Mouse (Mus musculus) adipocyte (in vitro differentiated cells): ENCODE data around the gene Pnkd.
"Not testable (repeated sequence)": the region's sequence is repeated elsewhere in the genome, so short reads cannot be mapped to it uniquely, and the experiment has no call there.

Source experiments
- DNase-seq: peaks from one replicate; pipeline ENCODE4 v3.0.0-alpha.2; 2016; ENCODE audit warnings: low spot score

The Pnkd gene

DNA sequence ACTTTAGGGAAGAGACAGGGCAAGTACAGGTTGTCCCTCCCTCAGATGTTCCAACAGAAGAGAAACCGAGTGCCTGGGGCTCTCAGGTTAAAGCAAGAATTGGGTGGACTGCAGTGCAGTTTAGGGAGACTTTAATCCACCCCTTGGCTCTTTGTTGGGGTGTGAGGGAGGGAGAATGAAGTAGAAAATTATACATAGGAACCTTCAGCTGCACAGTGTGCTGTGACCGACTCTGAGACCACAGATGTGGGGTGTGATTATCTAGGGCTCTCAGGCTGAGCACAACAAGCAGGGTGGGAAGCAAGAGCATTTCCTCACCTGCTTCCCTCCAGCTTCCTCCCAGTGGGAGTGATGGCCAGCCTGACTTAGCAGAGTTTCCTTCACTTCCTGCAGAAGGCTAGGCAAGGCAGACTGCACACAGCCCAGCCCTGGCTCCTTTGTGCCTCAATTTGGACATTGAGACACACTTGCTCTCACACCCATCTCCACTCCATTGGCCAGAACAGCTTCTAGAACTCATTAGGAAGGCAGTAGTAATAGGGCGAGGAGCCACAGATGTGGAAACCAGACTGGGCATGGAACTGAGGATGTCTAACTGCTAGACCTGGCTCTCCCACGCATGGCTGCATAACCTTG is 46.4 kb downstream of the Pnkd start:
- peak; percentile 56 for DNase-seq

DNA sequence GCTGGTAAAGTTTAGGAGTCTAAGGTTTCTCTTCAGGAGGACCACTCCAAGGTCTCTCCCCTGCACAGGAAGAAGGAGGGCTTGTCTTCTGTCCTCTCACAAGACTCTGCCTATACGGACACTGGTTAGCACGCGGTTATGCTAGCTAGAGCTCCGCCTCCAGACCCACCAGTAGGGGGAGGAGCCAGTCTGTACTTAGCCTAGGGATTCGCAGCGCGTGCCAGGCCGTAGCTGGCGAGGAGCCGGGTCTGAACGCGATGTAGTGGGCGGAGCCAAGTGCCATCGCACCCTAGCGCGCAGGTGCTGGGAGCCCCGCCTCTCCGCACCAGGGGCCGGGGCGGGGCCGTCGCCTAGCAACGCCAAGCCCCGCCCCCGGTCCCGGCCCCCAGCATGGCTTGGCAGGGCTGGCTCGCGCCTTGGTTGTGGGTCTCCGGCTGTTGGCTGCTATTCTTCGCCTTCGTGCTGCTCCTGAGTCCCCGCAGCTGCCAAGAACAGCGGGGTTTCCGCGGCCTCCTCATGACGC is 47.6 kb downstream of the Pnkd start:
- DNase-seq, result peak; percentile 33

DNA sequence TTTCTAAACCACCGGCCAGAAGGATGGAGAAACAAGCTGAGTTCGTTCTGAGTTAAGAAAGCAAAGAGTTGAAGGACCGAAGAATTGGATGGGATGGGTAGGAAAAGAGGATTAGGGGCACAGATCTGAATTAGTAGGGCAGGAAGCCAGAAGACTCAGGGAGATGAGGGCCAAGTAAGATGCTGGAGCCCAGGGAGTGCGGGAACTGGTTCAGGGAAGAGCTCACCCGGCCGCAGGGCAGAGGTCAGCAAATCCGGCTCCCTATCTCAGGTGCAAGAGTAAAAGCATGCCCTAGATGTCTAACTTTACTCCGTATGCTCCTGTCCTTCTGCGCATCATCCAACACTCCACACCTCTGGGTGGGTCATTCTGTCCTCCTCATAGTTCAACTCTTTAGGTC is 48.2 kb downstream of the Pnkd start:
- DNase-seq, result no peak

DNA sequence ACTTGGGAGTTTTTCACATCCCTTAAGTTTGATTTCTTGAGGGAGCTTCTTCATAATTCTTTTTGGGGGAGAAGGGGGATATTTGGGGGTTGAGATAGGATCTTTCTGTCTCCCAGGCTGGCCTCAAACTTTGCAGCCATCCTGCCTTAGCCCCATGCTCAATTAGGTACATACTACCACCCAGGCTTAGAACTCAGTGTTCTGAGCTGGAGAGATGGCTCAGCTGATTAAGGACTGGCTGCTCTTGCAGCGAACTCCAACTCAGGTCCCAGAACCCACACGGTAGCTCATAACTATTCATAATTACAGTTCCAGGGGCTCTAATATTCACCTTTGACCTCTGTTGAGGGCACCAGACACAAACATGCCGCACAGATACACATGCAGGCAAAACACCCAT is 49.9 kb downstream of the Pnkd start:
- no peak for DNase-seq

DNA sequence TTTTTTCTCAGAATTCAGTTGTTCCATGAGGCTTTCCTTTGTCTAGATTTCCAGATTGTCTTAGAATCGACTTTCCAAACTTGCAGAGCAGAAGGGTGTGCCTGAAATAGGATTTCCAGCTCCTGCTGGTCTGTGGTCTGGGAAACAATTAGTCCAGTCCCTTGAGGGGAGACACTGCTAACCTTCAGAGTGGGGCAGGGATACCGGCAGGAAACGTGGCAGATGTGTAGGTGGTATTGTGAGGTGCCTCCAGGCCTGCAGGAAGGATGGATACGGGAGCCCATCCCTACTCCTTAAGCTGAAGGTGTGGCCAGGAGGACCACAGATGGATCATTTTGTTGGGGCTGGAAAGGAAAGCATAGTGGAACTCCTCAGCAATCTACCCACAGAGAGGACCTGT is 50.3 kb downstream of the Pnkd start:
- DNase-seq, result no peak

DNA sequence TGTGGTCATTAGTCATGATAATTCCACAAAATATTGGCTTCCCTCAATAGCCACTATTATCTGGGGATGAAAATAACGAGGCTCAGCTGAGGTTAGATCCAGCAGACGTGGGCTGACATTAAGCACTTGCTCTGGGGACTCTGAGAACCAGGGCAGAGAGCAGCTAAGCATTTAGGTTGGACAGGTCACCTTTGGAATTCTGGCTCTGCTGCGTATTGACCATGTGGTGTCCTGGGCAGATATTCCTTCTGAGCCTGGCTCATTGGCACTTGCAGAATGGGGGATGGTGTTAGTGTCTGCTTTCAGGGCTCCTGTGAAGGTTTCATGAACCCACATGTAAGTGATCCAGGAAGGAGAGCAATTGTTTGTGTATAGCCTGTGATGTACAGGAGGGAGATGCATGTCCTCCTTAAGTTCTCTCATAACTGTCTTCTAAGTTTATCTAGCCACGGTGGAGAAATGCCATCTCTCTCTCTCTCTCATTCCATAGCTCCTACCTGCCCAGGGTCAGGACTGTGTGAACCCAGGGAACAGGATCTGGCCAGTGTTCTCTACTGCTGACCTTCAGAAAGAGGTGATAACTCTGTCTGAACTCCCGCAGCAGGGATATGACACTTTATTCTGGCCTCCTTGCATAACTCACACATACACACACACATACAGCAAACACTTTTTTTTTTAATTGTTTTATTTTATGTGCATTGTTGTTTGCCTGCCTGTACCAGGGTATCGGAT is 50.9 kb downstream of the Pnkd start:
- no peak for DNase-seq

DNA sequence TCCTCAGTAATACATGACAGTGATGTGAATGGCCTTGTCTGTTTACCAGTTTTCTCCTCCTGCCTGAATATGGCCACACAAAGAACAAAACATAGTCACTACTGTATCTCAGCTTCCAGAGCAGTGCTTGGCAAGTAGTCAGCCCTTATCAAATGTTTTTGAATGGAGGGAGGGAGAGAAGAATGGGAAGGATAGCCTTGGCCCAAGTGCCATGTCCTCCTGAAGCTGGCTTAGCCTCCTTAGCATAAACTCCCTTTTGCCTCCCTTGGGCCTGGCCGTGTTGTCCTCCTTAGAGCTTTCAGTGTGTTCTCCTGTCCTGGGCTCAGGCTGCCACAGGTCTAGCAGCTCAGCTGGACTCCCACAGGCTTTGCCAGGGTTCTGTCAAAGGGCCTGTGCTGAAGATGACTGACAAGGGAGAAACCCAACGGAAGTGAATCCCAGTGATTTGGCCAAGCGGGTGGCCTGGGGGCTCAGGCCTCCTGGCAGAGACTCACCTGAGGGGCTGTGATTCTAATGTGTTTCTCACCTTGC is 52.6 kb downstream of the Pnkd start:
- no peak for DNase-seq

DNA sequence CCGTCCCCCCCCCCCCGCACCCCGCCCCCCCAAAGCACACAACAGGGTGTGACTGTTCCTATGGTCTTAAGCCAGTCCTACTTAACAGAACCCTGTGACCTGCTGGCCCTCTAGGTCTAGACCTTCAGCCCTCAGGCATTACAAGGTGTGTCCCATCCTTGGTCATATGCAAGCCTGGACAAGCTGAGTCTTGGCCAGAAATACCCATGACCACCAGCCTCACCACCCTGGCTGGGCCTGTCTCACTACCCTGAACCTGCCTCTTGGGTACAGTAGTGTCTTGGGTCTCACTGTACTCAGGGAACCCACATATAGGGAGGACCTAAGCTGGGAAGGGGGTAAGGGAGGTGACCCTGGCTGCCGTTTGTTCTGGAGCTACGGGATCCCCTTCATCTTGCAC is 53.3 kb downstream of the Pnkd start:
- DNase-seq, result no peak

DNA sequence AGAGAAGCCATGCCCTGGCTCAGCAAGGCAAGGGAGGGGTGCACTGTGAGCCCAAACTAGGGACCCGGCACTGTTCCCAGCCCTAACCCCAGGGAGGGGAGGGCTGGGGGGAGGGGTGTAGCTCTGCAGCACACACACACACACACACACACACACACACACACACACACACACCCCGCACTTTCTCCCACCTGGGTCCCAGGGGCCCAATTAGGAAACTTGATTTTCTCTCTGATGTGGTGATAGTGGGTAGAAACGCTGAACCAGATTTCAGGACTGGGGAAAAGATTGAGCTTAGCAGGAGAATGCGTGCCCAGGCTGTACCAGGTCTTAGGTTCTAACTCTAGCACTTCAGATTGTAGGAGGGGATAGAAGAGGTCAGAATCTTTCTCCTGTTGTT is 53.9 kb downstream of the Pnkd start:
- no peak for DNase-seq

DNA sequence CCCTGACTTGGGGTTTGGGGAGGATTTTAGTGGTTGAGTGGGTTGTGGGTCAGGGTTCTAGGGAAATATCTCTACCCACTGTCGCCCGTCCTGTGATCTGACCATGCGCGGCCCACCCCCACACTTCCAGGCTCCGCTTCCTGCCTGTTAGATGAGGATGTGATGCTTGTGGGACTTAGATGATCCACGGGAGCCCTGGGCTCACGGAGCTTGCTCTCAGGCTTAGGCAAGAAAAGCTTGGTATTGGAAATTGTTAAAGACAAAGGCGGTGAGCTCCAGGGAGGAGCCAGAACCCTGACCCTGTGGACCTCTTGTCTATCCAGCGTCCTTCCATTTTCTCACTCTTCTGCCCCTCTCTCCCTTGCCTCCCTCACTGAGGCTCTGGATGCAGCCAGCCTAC is 55.2 kb downstream of the Pnkd start:
- no peak for DNase-seq

DNA sequence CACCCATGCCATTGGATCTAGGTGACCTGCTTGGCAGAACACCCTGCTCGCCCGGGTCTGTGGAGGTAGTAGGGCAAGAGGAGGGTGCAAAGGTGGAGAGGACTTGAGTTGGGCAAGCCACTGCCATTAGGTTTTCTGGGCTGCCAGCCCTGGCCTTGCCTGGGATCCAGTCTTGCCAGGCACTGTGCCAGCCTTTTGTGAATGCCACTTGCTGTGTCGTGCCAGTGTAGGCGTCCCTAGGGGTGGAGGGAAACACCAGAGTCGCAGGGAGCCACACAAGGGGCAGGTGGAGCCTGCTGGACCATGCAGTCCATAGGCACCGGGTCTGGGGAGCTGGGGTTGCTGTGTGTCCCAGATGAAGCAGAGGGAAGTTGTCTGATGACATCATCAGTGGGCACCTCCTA is 55.6 kb downstream of the Pnkd start:
- DNase-seq, result peak; percentile 82

DNA sequence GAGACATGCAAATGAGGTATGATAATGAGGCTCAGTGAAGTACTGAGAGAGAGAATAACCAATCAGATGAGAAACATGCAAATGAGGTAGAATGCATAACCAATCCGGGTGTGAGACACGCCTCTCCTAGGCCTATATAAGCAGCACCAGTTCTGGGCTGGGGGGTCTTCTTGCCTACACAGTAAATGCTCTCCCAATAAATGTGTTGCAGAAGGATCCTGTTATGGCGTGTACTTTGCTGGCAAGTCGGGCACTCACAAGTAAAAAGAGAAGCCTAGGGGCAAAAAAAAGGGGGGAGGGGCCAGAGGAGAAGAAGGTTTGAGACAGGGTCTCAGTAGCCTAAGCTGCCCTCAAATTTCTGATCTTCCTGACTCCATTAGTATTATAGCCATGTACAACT is 56.3 kb downstream of the Pnkd start:
- DNase-seq, result not testable (repeated sequence)

DNA sequence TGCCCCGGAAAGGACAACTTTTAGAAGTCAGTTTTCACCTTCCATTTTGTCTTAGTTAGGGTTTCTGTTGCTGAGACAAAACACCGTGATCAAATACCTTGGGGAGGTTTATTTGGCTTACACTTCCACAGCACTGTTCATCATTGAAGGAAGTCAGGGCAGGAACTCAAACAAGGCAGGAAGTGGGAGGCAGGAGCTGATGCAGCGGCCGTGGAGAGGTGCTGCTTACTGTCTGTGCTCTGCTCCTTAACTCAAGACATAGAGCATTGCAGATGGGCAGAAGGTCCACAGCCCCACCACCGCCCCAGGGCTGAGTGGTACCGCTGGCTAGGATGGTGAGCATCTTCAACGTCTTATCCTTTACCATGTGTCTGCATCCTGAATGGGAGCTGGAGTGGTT is 57.2 kb downstream of the Pnkd start:
- no peak for DNase-seq

DNA sequence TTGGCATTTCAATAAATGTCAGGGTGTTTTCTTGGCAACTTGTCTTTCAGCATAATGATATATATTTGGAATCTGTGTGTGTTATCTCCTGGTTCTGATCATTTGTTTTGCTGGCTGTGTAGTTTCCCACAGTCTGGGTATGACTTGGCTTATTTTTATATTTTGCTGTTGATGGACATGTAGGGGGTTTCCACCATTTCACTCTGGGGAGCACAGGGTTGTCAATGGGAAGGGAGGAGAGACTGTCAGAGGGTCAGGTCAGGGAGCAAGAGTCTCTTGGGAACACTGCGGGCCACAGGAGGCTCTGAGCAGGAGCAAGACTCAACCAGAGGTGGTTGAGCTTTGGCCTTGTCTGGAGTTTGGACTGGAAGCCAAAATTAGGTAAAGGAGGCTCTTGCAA is 57.6 kb downstream of the Pnkd start:
- no peak for DNase-seq

DNA sequence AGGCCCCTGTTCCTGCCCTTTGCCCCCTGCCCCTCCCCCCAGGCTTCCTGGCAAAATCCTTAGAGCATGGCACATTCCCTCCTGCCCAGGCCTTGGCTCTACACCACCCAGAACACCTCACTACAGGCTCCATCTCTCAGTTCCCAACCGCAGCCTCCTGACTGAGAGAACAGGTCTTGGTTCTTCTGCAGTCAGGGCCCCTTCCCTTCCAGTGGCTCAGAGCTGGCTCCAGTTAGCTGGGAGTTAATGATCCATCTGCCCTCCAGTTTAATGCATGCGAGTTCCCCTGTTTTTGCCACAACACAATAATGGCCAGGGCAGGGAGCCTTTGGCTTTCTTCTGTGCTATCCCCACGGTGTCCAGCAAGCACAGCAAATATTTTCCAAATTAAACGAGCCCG is 58.4 kb downstream of the Pnkd start:
- no peak for DNase-seq

DNA sequence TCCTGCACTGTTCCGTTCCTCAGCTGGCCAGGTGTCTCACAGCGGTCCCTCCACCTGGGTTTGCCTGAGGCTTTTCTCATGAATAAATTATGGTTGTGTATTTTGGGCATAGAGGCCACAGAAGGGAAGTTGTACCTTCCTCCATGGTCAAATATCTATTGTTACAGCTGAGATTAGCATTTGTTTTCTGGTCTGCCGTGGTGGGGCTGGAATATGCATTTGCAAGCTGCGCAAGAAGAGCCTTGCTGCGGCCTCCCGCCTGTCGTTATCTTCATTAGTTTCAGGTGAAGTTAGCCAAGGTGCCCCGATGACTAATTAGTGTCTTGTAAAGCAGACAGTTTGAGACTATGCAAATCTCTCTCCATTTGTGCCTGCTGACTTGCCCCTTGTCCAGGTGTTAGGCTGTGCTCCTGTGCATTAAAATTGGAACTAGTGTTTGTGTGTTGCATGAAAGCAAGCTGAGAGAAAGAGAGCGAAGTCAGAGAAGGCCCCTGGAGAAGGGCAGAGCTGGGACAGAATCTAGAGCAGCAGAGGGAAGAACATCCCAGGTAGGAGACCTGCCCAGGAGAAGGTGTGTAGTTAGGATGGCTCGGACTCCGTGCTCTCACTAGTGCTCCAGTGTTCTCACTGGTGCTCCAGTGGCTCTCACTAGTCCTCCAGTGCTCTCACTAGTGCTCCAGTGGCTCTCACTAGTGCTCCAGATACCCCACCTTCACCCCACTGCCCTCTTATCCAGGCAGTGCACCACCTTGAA is 59.6 kb downstream of the Pnkd start:
- no peak for DNase-seq

DNA sequence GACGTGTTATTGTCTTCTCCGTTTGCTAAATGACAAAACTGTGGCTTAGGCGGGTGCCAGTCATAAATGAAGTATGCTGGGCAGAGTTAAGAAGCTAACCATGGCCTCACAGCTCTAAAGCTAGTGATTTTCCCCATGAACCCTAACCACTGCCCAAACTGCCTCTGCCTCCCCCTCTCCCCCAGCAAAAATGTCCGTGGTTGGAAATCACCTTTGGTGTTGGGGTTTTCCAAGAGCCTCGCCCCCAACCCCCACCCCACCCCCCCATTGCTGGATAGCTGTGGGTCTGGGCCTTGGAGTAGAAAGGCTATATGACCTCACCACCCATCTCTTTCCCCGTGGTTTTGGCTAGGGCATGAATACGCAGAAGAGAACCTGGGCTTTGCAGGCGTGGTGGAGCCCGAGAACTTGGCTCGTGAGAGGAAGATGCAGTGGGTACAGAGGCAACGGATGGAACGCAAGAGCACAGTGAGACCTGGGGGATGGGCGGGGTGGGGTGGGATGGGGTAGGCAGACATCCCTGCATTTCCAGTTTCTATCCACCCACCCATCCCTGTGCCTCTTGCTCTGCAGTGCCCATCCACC is 66.5 kb downstream of the Pnkd start:
- DNase-seq, result no peak

DNA sequence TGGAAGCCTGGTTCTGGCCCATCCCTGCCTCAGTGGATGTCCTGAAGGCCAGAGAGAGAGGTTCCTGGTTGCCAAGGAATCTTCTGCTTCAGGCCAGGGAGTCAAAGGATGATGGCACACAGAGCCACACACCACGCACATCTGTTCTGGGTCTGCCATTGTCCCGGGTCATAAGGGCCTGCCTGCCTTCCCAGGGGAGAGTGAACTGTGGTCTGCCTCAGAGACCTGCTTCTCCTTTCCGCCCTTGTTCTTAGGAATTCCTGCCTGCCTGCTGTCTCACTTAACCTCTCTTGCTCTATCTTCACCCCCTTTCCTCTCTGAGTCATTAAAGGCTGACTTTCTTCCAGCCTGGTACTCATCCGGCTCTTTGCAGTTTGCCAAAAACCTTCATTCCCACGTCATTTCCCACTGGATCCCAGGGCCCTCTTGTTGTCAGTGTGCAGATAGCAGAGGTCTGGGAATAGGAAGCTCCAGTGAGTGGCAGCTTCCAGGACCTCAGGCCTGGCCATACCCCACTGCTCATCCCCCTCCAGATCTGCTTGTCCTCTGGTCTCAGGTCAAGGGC is 67.9 kb downstream of the Pnkd start:
- DNase-seq, result no peak

DNA sequence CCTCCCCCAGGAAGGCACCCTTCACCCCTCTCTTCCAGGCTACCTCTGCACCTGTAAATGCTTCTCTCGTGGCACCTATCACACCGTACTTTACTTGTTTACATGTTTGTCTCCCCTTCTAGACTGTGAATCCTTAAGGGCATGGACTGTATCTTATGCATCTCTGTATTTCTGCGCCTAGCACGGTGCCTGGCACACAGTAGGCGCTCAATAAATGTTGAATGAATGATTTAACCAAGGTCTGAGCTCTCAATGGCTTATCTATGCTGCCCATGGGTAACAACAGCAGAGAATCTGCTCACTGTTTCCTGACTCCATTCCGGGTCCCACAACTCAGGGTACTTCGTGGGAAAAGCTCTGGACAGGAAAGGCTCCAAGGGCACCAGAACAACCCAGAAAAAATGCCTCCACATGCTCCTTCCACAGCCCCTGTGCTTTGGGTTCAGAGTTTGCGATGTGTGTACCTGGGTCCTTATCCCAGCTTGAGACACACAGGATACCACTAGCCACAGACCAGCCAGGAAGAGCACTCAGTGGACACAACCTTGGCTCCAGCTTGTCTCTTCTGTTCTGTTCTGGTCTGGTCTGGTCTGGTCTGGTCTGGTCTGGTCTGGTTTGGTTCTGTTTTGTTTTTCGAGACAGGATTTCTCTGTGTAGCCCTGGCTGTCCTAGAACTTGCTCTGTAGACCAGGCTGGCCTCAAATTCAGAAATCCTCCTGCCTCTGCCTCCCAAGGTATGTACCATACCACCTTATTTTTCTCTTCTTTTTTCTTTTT is 68.9 kb downstream of the Pnkd start:
- no peak for DNase-seq

DNA sequence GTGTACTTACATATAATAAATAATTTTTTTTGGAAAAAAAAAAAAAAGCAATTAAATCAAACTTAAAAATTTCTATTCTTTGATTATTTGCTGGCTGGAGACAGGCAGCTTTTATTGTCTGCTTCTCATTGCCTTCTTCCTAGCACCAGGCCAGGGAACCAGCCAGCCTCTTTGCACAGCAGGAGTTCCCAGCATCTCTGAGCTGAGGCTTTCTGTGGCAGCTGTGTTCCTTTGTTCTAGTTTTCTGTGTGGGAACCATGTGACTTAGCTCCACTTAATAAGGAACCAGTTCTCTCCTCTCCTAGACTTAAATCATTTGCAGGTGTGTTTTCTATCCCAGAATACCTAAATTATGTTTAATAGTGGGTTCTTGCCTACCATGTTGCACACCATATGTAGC is 72.8 kb downstream of the Pnkd start:
- no peak for DNase-seq

DNA sequence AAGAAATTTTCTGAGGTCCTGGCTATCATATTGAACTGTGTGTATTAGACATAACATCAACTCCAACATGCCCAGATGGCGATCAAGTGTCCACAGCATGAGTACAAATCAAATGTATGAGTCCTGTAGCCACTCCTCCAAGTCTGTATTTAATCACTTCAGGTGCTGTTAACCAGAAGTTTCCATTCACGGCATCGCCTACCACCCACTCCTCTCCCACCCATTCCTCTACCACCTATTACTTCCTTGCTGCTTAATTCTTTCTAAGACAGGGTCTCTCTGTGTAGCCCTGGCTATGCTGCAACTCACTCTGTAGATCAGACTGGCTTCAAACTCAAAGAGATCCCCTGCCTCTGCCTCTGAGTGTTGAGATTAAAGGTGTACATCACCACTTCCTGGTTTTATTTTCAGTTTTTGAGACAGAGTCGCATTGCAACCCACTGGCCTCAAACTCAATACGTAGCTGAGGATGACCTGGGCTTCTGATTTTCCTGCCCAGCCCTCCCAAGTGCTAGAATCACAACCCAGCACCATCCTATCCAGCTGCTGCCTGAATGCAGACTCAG is 75.3 kb downstream of the Pnkd start:
- DNase-seq, result no peak
